Mouse (Mus musculus) megakaryocyte, embryonic 14.5 days (primary cell): ENCODE results near the gene Chic2.

Experiments
- FLI1 ChIP-seq: IDR thresholded peaks from 2 replicates; pipeline ENCODE4 v1.6.1; 2012; ENCODE audit warnings: low read length, inconsistent platforms, mixed read lengths
- GATA1 ChIP-seq: IDR thresholded peaks from 3 replicates; pipeline ENCODE4 v1.6.1; 2012; ENCODE audit warnings: mixed read lengths, low read length, inconsistent platforms, borderline replicate concordance

DNA sequence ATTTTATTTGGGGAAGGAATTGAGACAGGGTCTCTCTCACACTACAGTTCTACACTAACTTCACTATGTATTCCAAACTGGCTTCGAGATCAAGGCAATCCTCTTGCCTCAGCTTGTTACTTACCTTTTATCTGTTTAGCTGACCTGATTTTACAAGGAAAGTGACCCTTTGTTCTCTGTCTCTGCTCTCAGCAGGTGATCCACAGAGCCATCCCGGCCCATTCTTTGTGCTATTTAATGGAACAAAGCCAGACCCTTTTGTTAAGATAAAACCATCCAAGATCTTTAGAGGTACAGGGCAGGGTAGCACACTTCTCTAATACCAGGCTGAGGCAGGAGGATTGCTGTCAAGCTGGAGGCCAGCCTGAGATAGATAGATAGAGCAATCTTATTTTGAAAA, 91.6 kb downstream of the Chic2 start:
- TF ChIP-seq GATA1 (no peak), FLI1 (no peak)
